Mouse (Mus musculus) Muller cell, postnatal 12 days (primary cell): ENCODE results near the gene Arfip2.

Source experiments
- DNase-seq: peaks from one replicate; pipeline ENCODE4 v3.0.0-alpha.2; 2015; ENCODE audit errors: inconsistent ontology term

The Arfip2 gene

DNA sequence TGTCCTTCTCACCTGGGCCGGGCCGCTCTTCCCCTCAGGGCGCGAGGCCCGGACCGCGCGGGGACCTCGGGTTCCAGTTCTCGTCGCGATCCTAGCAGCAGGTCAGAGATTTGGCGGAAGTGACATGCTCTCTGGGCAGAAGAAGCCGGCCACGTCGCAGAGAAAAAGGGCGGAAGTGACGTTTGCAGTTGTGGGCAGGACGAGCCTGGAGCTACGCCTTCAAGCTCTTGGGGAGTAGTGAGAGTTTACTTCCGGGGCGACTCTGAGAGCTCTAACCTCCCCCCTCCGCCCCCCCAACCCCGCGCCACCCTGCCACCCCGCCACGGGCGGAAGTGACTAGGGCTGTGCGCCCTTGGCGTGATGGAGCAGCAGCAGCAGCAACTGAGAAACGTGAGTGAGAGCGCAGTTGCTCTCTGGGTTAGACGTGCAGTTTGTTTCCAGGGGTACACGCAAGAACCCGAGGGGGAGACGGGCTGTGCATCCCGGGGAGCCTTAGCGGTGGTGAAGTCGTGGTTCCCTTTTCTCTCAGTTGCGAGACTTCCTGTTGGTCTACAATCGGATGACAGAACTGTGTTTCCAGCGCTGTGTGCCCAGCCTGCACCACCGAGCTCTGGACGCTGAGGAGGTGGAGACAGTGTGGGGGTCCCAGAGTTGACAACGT lies at the start of gene Arfip2, which contains the start of gene Gm45799:
Gene Arfip2 (minus strand): TSS at position 184 of the 661 bp plus-strand sequence.
Gene Gm45799 (plus strand): TSS at position 320 of the 661 bp plus-strand sequence.
- DNase-seq: peak; percentile 95

DNA sequence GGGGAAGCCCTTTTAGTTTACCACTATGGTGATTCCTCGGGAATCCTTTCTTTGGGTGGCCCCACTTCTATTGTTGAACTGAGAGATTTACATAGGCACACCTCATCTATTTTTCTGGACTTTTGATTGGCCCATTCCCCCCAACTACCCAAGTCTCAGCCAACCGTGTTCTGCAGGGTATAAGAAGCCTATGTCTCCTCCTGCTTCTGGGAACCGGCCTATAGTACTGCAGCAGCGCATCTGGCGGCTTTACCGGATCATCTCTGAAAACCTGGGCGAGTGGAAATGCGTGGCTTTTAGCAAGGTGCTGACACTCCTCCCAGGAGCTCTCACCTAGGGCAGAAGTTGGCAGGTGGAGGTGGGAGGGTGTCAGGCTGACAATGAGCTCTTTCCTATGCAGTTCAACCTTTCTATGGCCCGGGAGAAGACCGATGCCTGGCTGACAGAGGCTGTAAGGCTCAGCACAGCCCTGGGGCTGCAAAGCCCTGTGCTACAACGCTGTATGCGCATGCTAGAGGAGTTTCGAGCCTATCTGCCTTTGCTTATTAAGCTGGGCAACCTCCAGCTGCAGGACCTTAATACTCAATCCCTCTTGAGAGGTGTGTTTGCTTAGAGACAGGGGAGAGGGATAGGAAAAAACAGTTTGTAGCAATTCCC lies 45.5 kb upstream of the Arfip2 start:
- DNase-seq: no peak

DNA sequence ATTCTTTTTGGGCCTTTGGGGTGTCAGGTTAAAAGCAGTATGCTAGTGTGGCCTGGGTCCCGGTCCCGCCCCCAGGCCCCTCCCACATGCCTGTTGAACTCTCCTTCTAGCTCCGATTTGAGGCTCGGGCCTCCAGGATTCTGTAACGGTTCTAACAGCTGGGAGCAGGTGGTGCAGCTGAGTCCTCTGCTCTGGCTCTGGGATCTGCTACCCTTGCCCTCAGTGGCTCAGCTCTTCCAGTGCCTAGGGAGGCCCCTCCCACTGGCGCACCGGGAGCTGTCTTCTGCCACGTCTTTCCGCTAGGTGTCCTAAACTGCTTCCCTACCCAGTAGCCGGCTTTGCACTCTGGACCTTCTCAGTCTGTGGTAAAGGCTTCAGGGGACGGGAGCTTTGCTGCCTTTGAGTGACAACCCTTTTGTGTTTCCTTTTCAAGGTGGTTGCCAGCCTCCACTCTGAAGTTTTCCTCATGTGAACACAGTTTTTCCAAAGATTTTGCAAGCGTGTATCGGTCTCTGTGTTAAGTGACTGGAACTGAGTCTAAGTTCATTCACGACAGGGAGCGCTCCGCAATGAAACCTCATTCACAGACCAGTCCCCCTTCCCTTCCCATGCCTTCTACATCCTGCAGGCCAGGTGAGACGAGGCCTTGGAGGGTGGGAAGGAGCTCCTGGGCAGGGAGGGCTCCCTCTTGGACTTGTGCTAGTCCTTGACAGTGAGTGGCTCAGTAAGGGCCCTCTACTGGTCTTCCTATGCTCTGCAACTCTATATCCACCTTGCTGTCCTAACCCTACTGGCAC lies 10.6 kb upstream of the Arfip2 start, which contains the start of gene Dnhd1:
Gene Dnhd1 (plus strand): TSS at position 189 of the 797 bp plus-strand sequence.
- peak; percentile 88 for DNase-seq

DNA sequence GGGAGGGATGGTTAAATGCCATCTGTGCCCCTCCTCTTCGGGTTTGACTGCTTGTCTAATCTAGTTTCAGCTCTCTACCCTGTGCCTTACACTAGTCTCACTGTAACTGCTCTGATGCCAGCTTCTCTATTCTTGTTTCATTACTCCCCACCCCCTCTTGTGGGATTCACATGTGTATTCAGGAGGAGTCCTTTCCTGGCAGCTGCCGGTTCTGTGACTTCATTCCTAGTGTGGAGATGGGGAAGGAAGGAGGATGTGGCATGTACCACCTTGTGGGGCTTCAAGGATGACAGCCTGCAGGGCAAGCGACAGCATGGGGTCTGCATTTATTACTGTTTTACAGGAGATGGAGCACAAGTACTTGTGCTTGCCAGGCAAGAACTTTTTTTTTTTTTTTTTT lies 1.7 kb upstream of the Arfip2 start:
- DNase-seq: no peak

DNA sequence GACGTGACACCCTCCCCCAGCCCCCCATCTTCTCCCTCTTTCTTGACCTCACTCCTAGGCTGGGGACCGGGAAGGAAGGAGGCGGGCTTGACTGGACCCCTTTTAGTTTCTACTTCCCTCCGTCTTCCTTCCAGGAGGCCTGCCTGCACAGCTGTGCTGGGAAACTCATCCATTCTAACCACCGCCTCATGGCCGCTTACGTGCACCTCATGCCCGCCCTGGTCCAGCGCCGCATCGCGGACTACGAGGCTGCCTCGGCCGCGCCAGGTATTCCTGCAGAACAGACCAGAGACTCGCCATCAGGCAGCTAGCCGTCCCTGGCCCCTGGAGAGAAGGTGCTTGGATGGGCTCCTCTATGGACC lies 659 bp upstream of the Arfip2 start:
- peak; percentile 24 for DNase-seq

DNA sequence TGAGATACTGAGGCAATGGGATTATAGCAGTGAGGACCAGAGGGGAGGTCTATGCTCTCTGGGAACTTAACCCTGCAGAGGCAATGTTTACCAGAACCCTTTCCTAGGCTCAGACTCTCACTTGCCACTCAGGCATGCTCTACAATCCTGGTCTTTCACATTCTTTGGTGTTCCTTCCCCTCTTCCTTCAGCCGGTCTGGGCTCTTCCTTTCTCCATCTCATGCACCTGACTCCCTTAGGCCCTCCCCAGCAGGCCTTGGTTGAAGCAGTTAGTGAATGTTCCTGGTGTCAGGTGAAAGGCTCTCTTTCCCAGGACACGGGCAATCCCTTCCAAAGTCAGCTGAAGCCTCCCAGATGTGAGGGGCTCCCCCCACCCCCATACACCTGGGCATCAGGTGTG lies 460 bp downstream of the Arfip2 start, which contains the start of gene Timm10b:
Gene Timm10b (plus strand): TSS at position 301 of the 400 bp plus-strand sequence.
- peak; percentile 34 for DNase-seq

DNA sequence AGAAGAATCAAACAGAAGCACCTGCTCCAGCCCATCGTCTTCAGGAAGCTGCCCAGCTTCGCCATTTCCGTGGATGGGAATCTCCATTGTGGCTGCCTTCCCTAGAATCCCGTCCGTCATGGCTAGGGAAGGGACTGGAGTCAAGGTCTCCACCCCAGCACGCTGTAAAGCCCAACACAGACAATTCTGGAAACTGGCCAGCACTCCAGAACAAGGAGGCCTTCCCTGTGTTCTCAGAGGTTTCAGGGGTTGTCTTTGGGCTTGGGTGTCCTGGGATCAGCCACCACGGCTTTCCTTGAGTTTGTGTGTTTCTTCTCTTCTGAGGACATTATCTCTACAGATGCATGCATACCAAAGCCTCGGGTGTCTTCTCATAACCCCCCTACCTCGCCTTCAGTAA lies 912 bp downstream of the Arfip2 start:
- peak; percentile 19 for DNase-seq

DNA sequence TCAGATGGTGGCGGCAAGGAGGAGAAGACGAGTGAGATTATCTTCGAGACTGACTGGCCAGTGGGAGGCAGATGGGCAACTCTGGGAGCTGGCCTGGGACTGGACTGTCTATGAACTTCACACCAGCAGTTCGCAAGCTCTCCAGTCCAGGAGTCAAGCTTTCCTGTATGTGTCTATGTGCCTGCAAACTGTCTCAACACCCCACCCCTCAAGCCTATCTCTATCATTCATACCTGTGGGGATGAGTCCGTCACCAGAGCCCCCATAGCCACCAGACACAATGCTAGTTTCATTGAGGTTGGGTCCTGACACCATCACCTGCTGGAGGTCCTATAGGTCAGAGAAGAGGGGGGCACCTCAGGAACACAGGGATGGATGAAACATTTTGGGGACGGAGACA lies 1.4 kb downstream of the Arfip2 start:
- DNase-seq: no peak

DNA sequence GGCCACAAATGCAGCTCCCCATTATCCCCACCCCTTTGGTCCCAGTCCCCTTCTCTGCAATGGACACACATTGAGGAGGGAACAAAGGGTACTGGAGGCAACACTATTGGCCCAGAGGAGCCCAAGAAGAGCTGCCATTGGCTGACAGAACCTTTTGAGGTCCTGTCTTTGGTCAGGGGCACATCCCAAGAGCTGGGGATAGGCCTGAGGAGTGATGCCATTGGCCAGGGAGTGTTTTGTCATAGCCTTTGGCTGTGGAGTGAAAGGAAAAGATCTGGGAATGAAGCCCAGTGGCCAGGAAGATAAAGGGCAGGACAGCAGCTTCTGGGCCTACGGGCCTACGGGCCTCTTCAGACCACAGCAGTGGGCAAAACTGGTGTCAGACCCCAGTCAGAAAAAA lies 4.5 kb downstream of the Arfip2 start:
- no peak for DNase-seq

DNA sequence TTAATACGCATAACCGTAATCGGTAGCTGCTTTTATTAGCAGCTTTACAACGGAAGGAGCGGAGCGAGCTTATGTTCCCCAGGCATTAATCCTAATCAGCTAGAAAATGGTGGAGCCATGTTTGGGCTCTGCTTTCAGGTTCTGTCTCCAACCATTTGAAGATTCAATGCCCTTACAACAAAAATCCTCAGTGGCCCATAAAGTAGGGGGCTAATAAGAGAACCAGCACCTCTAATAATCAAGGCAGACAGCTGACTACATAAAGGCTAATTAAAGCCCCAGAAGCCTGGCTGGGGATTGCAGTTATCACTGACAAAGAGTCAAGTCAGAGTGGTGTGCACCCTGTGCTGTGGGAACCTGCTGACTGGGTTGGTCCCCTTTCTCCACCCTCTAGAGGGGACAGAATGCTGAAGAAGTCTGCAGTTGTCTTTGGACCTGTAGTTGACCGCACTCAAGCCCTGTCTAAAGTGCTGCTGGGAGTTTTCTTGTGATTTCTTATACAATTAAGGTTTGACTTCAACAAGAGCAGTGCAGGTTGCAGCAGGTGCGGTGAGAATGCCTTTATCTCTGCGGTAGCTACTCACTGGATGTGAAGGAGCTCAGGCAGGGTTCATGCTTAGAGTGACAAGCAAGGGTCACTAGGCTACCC lies 5.8 kb downstream of the Arfip2 start:
- DNase-seq: no peak

DNA sequence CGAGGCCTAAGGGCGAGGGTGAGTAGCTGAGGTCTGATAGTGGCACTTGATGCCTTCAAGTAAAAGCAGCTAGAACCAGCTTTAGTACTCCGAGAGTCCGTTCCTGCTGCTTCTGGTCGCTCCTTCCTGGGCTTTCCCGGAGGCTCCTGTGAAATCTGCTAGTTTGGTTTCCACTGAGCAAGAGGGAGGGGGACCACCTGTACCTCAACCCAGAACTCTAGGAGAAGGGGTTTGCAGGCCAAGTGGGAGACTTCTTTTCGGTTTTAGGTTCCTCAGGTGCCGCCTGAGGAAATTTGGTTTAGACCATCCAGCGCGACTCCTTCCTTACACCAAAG lies 6.4 kb downstream of the Arfip2 start:
- DNase-seq: no peak

DNA sequence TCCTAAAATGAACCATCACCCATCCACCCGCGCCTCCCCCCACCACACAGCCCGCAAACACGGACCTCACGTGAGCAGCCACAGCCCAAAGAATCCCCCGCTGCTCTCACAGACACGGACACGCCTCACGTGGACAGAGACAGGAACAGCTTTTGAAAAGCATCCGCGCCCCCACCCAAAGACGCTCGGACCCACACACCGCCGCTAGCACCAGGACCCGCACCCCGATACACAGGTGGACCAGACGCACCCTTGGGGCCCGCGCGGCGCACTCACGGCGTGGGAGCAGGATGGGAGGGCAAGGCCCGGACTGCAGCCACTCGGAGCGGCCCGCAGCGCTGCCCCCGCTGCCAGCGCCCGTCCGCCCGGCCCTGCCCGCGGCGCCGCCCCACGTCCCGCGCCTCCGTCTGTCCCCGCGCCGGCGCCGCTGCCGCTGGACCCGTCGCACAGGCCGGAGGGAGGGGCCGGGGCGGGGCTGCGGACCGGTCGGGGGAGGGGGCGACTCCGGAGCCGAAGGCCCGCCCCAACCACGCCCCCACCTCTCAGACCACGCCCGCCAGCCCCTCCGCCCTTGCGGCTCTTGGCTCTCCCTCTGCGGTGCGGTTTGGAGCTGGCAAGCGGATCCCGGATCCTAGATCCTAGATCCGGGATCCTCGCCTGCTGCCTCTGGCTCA lies 7.0 kb downstream of the Arfip2 start, which contains the start of gene Trim3:
Gene Trim3 (minus strand): TSS at position 445 of the 674 bp plus-strand sequence.
- DNase-seq: peak; percentile 97

DNA sequence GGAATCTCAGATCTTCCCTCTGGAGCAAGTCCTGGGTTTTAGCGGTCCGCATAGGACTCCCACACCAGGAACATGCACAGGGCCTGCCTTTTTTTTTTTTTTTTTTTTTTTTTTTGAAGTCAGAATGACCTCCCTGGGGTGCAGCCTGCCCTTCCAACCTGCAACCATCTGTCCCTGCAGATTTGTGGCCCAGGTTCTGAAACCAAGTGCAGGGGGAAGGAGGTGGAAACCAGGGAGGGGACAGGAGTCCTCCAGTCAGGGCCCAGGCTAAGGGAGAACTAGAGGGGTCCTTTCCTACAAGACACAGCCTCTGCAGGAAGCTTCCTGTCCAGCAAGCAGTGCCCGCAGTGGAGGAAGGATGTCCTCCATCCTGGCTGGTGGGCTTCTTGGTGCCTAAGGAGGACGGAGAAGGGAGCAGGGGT lies 7.7 kb downstream of the Arfip2 start:
- peak; percentile 40 for DNase-seq

DNA sequence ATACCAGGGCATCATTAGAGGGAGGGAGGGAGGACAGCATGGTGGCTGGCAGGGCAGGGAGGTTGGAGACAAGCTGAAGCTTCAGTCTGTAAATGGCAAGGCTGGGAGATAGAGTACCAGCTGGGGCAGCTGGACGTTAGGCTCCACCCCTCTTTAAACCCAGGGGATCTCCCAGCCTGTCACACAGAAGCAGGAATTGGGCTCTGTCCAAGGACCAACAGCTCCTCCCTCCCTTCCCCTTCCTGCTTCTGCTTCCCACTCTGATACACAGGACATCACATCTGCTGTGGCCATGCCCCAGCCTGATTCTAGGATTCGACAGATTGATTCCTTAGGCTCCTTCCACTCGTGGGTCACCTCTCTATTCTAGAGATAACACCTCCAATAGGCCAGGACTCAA lies 11.6 kb downstream of the Arfip2 start:
- DNase-seq: peak; percentile 44

DNA sequence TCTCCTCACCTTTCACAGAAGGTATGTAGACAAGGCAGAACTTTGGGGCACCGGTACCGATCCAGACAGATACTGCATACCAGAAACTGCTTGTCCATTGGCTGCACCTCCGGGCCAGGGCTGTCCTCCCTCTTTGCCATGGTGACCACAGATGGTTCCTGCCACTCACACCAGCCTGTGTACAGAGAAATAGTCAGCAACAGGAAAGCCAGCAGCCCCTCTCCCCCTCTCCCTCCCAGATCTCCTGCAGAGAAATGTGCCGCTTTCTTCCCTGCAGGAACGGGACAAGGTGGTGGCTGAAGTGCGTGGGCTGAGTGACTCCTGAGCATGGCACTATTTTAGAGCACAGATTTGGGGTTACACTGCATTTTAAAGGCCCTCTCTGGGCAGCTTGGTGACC lies 14.8 kb downstream of the Arfip2 start:
- peak; percentile 22 for DNase-seq

DNA sequence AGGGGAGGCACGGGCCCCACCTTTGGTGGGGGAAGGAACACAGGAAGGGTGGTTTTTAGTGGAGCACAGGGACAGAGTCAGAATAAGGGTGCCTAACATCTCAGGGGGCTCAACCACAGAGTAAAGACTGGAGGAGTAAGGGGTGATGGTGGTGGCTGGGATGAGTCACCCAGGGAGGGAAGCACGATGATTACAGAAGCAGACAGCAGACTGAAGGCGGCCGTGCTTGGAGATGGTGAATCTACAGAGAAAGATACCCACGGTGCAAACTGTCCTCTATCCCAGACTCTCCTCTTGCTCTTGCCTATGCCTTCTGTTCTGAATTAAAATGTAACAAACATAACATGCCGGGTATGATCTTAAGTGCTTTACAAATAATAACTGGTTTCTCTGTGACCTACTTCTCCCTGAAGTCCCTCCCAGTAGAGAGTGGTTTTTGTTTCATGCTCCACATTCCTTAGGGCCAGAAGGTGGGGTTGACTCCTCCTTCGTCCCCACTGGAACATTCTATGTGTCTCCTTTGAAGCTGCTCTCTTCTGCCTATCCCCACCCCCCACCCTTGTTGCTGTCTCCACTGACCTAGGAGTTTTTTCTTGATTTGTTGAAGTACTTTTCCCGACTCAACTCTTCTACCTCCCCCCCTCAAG lies 18.4 kb downstream of the Arfip2 start:
- DNase-seq: peak; percentile 83

DNA sequence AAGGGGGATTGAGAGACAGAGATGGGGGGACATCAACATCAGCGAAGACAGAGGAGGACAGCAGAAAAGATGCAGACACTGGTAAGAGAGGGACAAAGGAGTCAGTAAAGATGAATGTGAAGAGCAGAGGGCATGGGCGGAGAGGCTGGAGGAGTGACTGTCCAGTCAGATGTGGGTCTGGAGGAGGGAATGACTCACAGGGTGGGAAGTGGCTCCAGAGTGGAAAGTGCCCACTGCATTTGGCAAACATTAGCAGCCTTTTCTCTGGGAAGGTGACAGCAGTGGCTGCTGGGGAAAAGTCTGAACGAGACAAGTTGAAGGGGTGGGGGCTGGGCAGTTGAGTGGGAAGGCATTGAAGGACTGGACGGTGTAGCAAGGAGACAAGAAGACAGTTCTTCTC lies 19.2 kb downstream of the Arfip2 start:
- peak; percentile 77 for DNase-seq

DNA sequence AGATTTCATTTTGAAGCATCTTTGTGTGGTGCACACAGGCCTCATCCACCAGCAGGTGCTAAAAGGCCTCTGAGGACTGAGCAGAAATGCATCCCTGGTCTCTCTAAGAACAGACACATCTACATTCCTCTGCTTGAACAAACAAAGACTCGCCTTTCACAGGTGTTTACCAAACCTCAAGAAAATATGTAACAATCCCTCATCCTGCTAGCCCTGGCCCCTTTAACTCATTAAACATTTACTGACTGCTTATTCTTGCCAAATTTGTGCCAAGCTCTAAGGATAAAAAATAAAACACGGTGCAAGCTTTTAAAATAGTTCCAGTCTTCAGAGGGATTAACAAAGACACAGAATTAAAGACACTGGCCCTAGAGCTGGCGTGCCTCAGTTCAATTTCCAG lies 20.5 kb downstream of the Arfip2 start:
- DNase-seq: no peak

DNA sequence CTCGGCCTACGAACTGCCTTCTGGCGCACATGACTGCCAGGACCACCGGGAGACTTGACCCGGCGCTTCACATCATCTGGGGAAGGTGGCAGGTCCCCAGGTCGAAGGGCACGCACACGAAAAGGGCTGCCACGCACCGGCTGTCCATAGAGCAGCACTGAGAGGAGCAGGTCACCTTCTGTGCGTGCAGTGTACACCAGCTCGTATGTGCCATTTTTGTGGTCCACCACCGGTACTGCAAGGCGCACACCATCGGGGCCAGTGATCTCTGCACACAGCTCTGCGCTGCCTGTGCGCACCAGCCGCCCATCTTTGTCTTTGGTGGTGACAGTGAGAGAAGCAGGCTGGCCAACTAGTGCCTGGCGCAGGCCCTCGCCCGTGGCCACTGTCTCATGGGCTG lies 22.4 kb downstream of the Arfip2 start:
- no peak for DNase-seq

DNA sequence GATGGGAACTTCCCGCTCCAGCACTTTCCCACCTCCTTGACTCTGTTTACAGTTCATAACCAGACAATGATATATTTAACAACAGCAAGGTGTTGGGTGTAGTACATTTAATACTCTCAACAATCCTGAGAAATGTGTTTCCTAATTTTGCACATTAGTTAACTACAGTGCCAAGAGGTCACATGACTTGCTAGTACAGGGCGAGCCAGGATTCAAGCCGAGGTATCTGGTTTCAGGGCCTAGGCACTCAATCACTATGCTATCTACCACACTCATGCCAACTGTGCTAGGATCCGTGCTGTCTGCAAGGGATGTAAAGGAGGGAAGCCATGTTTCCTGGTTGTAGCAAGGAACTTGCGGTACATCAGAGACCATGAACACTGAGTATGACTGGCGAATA lies 23.7 kb downstream of the Arfip2 start:
- DNase-seq: no peak

DNA sequence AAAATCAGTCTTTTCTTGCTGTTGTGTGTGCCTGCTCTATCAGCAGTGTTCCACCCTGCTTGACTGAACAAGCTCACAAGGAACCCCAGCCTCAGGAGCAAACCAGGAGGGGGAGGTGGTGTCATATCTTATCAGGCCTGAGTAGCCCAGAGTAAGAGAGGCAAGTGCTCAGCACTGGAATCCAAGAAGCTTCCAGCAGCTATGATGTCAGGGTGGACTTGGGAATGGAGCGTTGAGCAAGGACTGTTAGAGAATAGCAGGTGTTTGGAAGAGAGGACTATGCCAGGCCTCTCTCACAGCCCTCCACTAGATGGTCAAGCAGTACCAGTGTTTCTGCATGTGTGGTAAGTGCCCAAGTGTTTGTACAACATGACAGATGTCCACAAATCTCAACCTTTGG lies 24.5 kb downstream of the Arfip2 start:
- DNase-seq: no peak
